Mouse (Mus musculus) CH12.LX (cell line): ENCODE measurements at regions not wholly inside any gene's neighbourhood (a gene's known extent, or its start where the extent isn't known, plus 50 kb on each side); places are given as distances from the start of the nearest gene placed in this dataset.

Source experiments
- DNase-seq: peaks from one replicate; pipeline ENCODE4 v3.0.0-alpha.2; 2013; ENCODE audit errors: extremely low read depth
- H3K27ac ChIP-seq: 2 replicates; pipeline ENCODE4 v1.5.1; 2012; ENCODE audit warnings: low read depth, mild to moderate bottlenecking, control low read depth, moderate library complexity; ENCODE audit not compliant: insufficient read depth
- H3K27me3 ChIP-seq: replicated peaks from 2 replicates; pipeline ENCODE3; 2012; ENCODE audit warnings: inconsistent platforms
- H3K36me3 ChIP-seq, 2 experiments: replicated peaks in 1 of 2; 2 replicates each; pipeline versions ENCODE3 to v1.6.1; 2012; ENCODE audit warnings: inconsistent platforms in 1 of 2, low read length in 1 of 2, mild to moderate bottlenecking in 1 of 2, mixed read lengths in 1 of 2, moderate library complexity in 1 of 2; ENCODE audit not compliant: control insufficient read depth in 1 of 2, insufficient read depth in 1 of 2
- H3K4me1 ChIP-seq, 2 experiments: 2 replicates each; pipeline ENCODE4 v1.6.1; 2012; ENCODE audit warnings: inconsistent platforms in 1 of 2, moderate library complexity in 1 of 2; ENCODE audit not compliant: insufficient read depth in 2 of 2, control insufficient read depth in 1 of 2
- H3K4me2 ChIP-seq: 2 replicates; pipeline ENCODE4 v1.6.1; 2012; ENCODE audit warnings: low read depth, mild to moderate bottlenecking, control low read depth; ENCODE audit not compliant: poor library complexity, insufficient read depth, severe bottlenecking
- H3K4me3 ChIP-seq, 3 experiments: fragments of 150-350 bp in 1 of 3; sonication (generic) in 1 of 3; replicated peaks in 1 of 3; 2 replicates each; pipeline versions ENCODE3 to v1.5.1; 2011 to 2012; ENCODE audit warnings: low read depth in 2 of 3, low read length in 2 of 3, mild to moderate bottlenecking in 2 of 3, moderate library complexity in 2 of 3, control low read depth in 1 of 3, improper control_type of control experiment in 1 of 3, inconsistent platforms in 1 of 3, mixed read lengths in 1 of 3; ENCODE audit not compliant: poor library complexity in 1 of 3
- H3K79me2 ChIP-seq: replicated peaks from 2 replicates; pipeline ENCODE4 v1.6.1; 2012; ENCODE audit warnings: mild to moderate bottlenecking, moderate library complexity; ENCODE audit not compliant: control insufficient read depth, poor library complexity, insufficient read depth, severe bottlenecking; ENCODE audit errors: extremely low read depth
- H3K9ac ChIP-seq: 2 replicates; pipeline ENCODE4 v1.6.1; 2012; ENCODE audit warnings: low read depth, mild to moderate bottlenecking, control low read depth, moderate library complexity; ENCODE audit not compliant: insufficient read depth
- H3K9me3 ChIP-seq: replicated peaks from 2 replicates; pipeline ENCODE3; 2012; ENCODE audit warnings: low read length, inconsistent platforms, mixed read lengths
- CHD2 ChIP-seq: IDR thresholded peaks from 2 replicates; pipeline ENCODE4 v1.6.1; 2011; ENCODE audit warnings: low read length, improper control_type of control experiment
- E2F4 ChIP-seq: IDR thresholded peaks from 2 replicates; pipeline ENCODE4 v1.6.1; 2011; ENCODE audit warnings: low read depth, low read length, improper control_type of control experiment; ENCODE audit not compliant: insufficient replicate concordance
- ELF1 ChIP-seq: IDR thresholded peaks from 2 replicates; pipeline ENCODE4 v1.6.1; 2014; ENCODE audit warnings: low read depth, mild to moderate bottlenecking, inconsistent platforms, low read length, improper control_type of control experiment
- ETS1 ChIP-seq: conservative IDR thresholded peaks from 2 replicates; pipeline ENCODE4 v1.6.1; 2012; ENCODE audit warnings: low read depth, mild to moderate bottlenecking, inconsistent platforms, low read length, improper control_type of control experiment, moderate library complexity
- IRF4 ChIP-seq: IDR thresholded peaks from 2 replicates; pipeline ENCODE4 v1.6.1; 2014; ENCODE audit warnings: low read depth, mild to moderate bottlenecking, inconsistent platforms, low read length, improper control_type of control experiment
- JUN ChIP-seq: IDR thresholded peaks from 2 replicates; pipeline ENCODE4 v1.6.1; 2011; ENCODE audit warnings: low read depth, mild to moderate bottlenecking, low read length, improper control_type of control experiment, moderate library complexity; ENCODE audit not compliant: insufficient read depth
- KAT2A ChIP-seq: IDR thresholded peaks from 2 replicates; pipeline ENCODE4 v1.6.1; 2012; ENCODE audit warnings: low read length, improper control_type of control experiment, inconsistent platforms; ENCODE audit not compliant: insufficient replicate concordance
- MYC ChIP-seq: IDR thresholded peaks from 2 replicates; pipeline ENCODE4 v1.6.1; 2011; ENCODE audit warnings: low read depth, mild to moderate bottlenecking, improper control_type of control experiment, low read length
- NRF1 ChIP-seq: IDR thresholded peaks from 2 replicates; pipeline ENCODE4 v1.6.1; 2014; ENCODE audit warnings: low read depth, mild to moderate bottlenecking, inconsistent platforms, low read length, improper control_type of control experiment, moderate library complexity
- PAX5 ChIP-seq: IDR thresholded peaks from 2 replicates; pipeline ENCODE4 v1.6.1; 2012; ENCODE audit warnings: low read length, inconsistent platforms, mixed read lengths
- POLR2A ChIP-seq: IDR thresholded peaks from 2 replicates; pipeline ENCODE4 v1.6.1; 2011; ENCODE audit warnings: low read depth, mild to moderate bottlenecking, improper control_type of control experiment, low read length
- SMC3 ChIP-seq: IDR thresholded peaks from 2 replicates; pipeline ENCODE4 v1.6.1; 2011; ENCODE audit warnings: low read depth, low read length, improper control_type of control experiment
- TBP ChIP-seq: conservative IDR thresholded peaks from 2 replicates; pipeline ENCODE4 v1.6.1; 2011; ENCODE audit warnings: low read depth, low read length, improper control_type of control experiment
- UBTF ChIP-seq: IDR thresholded peaks from 2 replicates; pipeline ENCODE4 v1.6.1; 2012; ENCODE audit warnings: low read depth, mild to moderate bottlenecking, inconsistent platforms, low read length, improper control_type of control experiment, moderate library complexity
- ZKSCAN1 ChIP-seq: IDR thresholded peaks from 2 replicates; pipeline ENCODE4 v1.6.1; 2012; ENCODE audit warnings: low read depth, inconsistent platforms, low read length, improper control_type of control experiment, borderline replicate concordance
- ZMIZ1 ChIP-seq: IDR thresholded peaks from 2 replicates; pipeline ENCODE4 v1.6.1; 2012; ENCODE audit warnings: low read depth, mild to moderate bottlenecking, inconsistent platforms, low read length, improper control_type of control experiment
- ZNF384 ChIP-seq: IDR thresholded peaks from 2 replicates; pipeline ENCODE4 v1.6.1; 2012; ENCODE audit warnings: low read depth, low read length, improper control_type of control experiment, inconsistent platforms
- dilution Hi-C: fragments of 300-500 bp; cut with MboI; formaldehyde crosslinking; loops from 2 replicates; pipeline ENCODE4 v1.14.3; 2020; ENCODE audit warnings: low sequenced_read_pairs; ENCODE audit not compliant: extremely low pct_unique_long_range_greater_than_20kb, extremely low pct_ligation_motif_present
- in situ Hi-C: fragments of 300-500 bp; cut with MboI; formaldehyde crosslinking; loops from 3 replicates; pipeline ENCODE4 v1.14.3; 2019; ENCODE audit warnings: low sequenced_read_pairs, low pct_ligation_motif_present, low pct_unique_long_range_greater_than_20kb, mixed read lengths

- no peaks in the 10 kb centered on the region for H3K36me3 ChIP-seq
- TF ChIP-seq ZMIZ1 (no peak), UBTF (no peak), CHD2 (no peak)
- H3K27ac ChIP-seq: no peak overlapping the region
- H3K4me1 ChIP-seq: no peaks in the 10 kb centered on the region
- H3K79me2 ChIP-seq: no peaks in the 10 kb centered on the region
- peaks cover 45% of the 10 kb centered on the region for H3K27me3 ChIP-seq
- dilution Hi-C loops (no loop called here), in situ Hi-C loops (no loop called here)
- H3K9ac ChIP-seq: no peak overlapping the region
- no peak overlapping the region for H3K4me2 ChIP-seq
- no peak for DNase-seq
- H3K4me3 ChIP-seq: no peak overlapping the region
- H3K9me3 ChIP-seq: no peaks in the 10 kb centered on the region
These were observed 112.6 kb upstream of the Eef2kmt start for GRCm38 (mm10) chr16:5368357-5368756.

DNA sequence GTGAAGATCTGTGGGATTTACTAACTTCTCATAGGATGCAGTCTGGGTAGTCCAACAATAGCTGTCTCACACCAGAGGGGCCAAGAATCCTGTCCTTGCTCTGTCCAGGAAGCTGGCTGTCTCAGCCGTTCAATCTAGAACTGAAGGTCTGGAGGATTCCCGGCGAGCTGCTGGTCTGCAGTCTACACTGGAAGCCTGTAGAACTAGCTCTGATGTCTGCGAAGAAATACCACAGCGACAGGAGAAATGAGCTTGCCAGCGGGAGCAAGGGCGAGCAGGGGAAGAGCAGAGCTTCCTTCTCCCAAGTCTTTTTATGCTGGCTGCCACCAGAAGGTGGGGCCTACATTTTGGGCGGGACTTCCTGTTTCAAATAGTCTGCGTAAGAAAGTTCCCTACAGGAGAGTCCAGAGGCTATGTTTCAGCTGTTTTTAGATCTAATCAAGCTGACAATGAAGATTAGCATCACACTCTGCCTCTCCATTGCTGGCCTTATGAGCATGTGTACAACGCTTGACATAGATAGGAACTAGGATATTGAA lies 111.9 kb upstream of the Eef2kmt start:
- no peaks in the 10 kb centered on the region for H3K4me1 ChIP-seq
- no peaks in the 10 kb centered on the region for H3K36me3 ChIP-seq
- no peak overlapping the region for H3K9ac ChIP-seq
- no peaks in the 10 kb centered on the region for H3K79me2 ChIP-seq
- H3K4me3 ChIP-seq: no peak overlapping the region
- H3K27me3 ChIP-seq: peaks cover 40% of the 10 kb centered on the region
- H3K9me3 ChIP-seq: no peaks in the 10 kb centered on the region
- no peak overlapping the region for H3K4me2 ChIP-seq
- in situ Hi-C loops: no loop called here
- TF ChIP-seq JUN: no peak
- TF ChIP-seq KAT2A: no peak
- TF ChIP-seq MYC: no peak
- TF ChIP-seq ZNF384: no peak
- no peak for TF ChIP-seq ZKSCAN1
- no peak for TF ChIP-seq SMC3
- no peak for TF ChIP-seq E2F4
- TF ChIP-seq POLR2A: no peak
- no peak for TF ChIP-seq UBTF
- TF ChIP-seq TBP: no peak
- TF ChIP-seq NRF1: no peak
- no peak for TF ChIP-seq IRF4
- no peak for TF ChIP-seq PAX5
- TF ChIP-seq ELF1: no peak
- no peak for TF ChIP-seq ETS1
- TF ChIP-seq, all 38 proteins: peak for 0
- no peak for DNase-seq
- H3K27ac ChIP-seq: no peak overlapping the region
- dilution Hi-C loops: no loop called here
